Mouse (Mus musculus): ENCODE measurements around the gene Pbx2.

Pbx2 gene

DNA sequence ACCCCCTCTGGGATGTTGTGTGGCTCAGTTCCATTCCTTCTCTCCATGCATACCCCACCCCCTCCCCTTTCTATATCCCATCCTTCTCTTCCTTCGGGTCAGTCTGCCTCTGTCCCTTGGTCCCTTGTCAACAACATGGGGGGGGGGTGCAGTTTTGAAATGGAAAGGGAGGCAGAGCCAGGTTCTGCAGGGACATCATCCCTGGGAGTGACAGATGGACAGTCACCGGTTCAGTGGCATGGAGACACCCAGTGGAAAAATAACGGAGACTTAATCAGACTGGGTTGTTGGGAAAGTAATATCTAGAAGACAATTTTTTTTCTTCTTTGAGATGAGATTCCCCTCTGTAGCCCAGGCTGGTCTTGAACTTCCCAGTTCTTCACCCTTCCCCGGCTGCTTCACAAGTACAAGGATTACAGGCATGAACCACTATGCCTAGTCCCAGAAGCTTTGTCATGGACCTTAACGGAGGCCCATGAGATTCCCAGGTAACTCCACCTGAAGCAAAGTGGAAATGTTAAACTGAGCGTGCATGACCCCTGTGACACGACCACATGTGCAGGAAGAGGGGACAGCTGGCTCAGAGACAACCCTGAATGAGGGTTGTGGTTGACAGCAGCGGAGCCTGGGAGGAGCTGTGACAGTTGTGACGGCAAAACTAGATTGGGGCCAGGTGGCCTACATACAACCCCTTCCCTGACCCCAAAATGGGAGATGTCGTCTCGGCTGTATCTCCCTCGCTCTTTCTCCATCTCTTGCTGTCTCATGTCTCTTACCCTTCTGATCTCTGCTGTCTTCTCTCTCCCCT is 38.9 kb downstream of the Pbx2 start:
- DNase-seq (ENCODE audit: low read depth) = no peak

DNA sequence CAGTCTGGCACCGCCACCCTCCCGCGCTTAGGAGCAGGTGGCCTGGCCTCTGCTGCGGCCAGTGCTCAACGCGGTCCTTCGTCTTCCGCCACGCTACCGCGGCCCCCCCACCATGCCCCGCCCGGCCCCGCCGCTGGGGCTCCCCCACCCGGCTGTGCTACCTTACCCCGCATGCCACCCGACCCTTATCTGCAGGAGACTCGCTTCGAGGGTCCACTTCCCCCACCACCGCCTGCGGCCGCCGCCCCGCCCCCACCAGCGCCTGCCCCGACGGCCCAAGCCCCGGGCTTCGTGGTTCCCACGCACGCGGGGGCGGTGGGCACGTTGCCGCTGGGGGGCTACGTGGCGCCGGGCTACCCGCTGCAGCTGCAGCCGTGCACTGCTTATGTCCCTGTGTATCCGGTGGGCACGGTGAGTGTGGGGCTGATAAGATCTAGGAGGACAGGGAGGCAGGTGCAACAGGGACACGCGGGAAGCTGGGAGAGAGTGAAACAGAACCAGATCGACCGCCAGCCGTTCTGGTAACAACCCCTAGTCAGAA is 39.8 kb downstream of the Pbx2 start:
- no peak for DNase-seq (ENCODE audit: low read depth)

DNA sequence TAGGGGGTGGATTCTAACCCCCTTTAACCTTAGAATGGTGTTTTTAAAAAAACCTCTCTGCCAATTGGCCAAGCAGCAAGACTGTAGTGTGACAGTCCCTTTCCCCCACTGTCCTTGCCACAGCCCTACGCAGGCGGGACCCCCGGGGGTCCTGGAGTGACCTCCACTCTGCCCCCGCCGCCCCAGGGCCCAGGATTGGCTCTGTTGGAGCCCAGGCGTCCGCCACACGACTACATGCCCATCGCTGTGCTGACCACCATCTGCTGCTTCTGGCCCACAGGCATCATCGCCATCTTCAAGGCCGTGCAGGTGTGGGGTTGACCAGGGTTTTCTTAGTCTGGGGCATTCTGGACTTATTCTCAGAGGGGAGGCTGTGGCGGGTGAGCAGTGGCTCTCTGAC is 40.6 kb downstream of the Pbx2 start:
- DNase-seq (ENCODE audit: low read depth) = no peak

DNA sequence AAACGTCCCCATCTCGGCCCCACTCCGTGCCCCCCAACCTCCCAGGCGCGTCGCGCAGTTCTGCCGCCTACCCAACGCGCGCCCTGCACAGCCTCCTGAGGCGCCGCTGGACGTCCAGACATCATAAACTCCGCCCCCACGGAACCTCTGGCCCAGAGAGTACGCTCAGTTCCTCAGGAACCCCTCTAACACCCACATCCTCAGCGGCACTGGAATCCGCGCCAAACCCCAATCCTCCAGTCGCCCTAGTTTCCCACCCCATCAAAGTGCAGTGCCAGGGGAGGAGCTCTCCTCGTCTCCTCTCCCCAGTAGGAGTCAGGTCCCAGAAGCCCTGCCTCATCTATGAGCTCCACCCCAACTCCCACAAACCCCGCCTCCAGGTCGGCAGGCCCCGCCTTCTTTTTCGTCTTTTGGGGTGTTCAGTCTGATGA is 41.2 kb downstream of the Pbx2 start:
- peak; percentile 72 for DNase-seq (ENCODE audit: low read depth)

GRCm38 (mm10) chr17:34635671-34636070 is 44.6 kb downstream of the Pbx2 start:
- DNase-seq (ENCODE audit: low read depth) = peak; percentile 66

GRCm38 (mm10) chr17:34637459-34637858 is 46.4 kb downstream of the Pbx2 start:
- DNase-seq (ENCODE audit: low read depth) = no peak

GRCm38 (mm10) chr17:34639461-34640255 is 48.6 kb downstream of the Pbx2 start:
- DNase-seq (ENCODE audit: low read depth) = peak; percentile 53

GRCm38 (mm10) chr17:34640778-34641601 is 49.9 kb downstream of the Pbx2 start:
- peak; percentile 78 for DNase-seq (ENCODE audit: low read depth)

DNA sequence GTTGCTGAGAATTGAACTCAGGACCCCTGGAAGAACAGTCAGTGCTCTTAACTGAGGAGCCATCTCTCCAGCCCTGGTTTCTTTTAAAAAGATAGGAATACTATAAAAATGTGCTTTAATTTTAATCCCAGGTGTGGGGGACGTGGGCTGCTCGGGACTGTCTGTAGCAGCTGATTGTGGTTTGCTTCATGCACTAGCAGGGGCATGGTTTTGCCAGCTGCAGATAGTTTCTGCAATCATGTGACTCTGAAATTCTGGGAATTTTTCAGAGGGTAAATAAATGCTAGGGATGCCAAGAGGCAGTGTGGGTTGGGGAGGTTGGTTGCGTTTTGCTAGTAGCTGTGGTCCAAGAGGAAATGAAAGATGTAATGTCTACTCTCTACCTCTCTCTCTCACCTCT is 50.9 kb downstream of the Pbx2 start:
- peak; percentile 41 for DNase-seq (ENCODE audit: low read depth)

DNA sequence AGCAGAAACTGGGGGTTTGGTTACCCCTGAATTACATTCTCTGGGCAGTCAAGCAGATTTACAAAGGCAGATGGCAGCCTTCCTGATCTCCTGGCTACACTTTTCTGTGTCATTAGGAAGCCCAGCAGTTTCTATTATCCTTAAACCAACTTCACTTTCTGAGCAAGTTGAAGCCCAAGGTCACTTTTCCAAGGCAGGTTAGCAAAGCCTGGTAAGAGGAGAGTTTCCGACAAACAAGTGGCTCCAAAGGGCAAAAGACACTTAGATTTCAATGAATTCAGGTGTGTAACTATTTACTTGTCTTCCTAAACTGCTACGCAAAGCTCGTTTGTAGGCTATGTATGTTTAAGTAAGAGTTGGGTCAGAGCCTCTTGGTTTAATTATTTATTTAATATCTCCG is 52.3 kb downstream of the Pbx2 start:
- no peak for DNase-seq (ENCODE audit: low read depth)

- peak; percentile 82 for DNase-seq (ENCODE audit: low read depth)
Measured at GRCm38 (mm10) chr17:34643944-34644343, 52.9 kb downstream of the Pbx2 start.

GRCm38 (mm10) chr17:34644608-34645007 is 53.5 kb downstream of the Pbx2 start, which contains the start of gene Fkbpl:
Fkbpl (plus strand) TSS chr17:34644764.
- peak; percentile 98 for DNase-seq (ENCODE audit: low read depth)

DNA sequence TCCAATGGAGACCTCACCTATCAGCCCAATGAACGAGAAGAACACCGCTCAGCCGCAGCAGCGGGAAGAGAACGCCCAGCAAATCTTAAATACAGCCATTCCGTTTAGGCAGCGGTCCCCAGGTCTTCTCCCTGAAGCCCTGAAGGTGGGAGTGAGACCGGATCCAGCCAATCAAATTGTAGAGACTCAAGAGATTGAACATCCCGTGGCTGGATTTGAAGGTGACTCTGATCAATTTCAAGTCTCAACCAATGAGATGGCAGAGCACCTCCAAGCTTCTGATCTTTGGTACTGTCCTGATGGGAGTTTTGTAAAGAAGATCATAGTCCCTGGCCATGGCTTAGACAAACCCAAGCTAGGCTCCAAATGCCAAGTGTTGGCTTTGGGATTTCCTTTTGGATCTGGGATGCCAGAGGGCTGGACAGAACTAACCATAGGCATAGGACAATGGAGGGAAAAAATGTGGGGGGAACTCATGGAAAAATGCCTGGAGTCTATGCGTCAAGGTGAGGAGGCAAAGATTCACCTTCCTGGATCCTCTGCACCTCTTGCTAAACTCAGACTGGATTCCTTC is 54.3 kb downstream of the Pbx2 start:
- no peak for DNase-seq (ENCODE audit: low read depth)

- DNase-seq (ENCODE audit: low read depth) = no peak
Measured at GRCm38 (mm10) chr17:34645831-34646511, 54.9 kb downstream of the Pbx2 start.
